ENCODE assay signal across 15 mouse cellular contexts in genomic region chr5:115333626-115334025, GRCm38 (mm10). TPM values are rescaled to one million over a fixed set of nuclear protein-coding genes. Genes with fewer than 3 reads are reported as not detected.
DNase-seq lines count a peak whose midpoint lies in the region; ATAC-seq and TF ChIP-seq lines count a peak whose summit lies in the region.
"Had no signal": no experiment of that assay in that cellular context is flagged by ENCODE, and none has a peak within 500 bp of the region (broad histone marks: within the 10 kb centered on the region; RNA-seq: fewer than 3 reads in every experiment).

No protein-coding gene starts in this region.

- TF ChIP-seq EP300 in stomach, postnatal 0 days (optimal IDR thresholded peaks at IDR 0.05): no peak
- peak; percentile 83 for TF ChIP-seq EP300 in liver, embryonic 14.5 days (IDR thresholded peaks at IDR 0.05; ENCODE audit: low read depth)

- ATAC-seq in heart, embryonic 13.5 days (ENCODE audit: extremely low read depth, insufficient number of reproducible peaks, low FRiP score, low TSS enrichment): no peak
- peak; percentile 65; the same call in 1 of the 2 replicates for ATAC-seq in stomach, embryonic 14.5 days (ENCODE audit: insufficient number of reproducible peaks, insufficient read depth, low FRiP score, low read depth)
- ATAC-seq in stomach, postnatal 0 days (ENCODE audit: low FRiP score, low TSS enrichment): no peak
- peak; percentile 94 for ATAC-seq in liver, embryonic 14.5 days (ENCODE audit: insufficient read depth)
- ATAC-seq in stomach, embryonic 15.5 days (ENCODE audit: insufficient read depth, low FRiP score, low read depth): peak; percentile 78
- ATAC-seq in cerebellum, adult (ENCODE audit: insufficient number of reproducible peaks, low FRiP score, low TSS enrichment): no peak

- TF ChIP-seq CTCF in stomach, postnatal 0 days (IDR thresholded peaks at IDR 0.05; ENCODE audit: low read depth): no peak
- TF ChIP-seq CTCF in liver, embryonic 14.5 days (IDR thresholded peaks at IDR 0.05; ENCODE audit: low read depth): no peak

- H3K27ac ChIP-seq in heart, embryonic 13.5 days (replicated peaks): peak overlapping the region; percentile 46
- H3K27ac ChIP-seq in stomach, embryonic 14.5 days (ENCODE audit: low read length): no peak overlapping the region
- H3K27ac ChIP-seq in stomach, postnatal 0 days (replicated peaks): no peak overlapping the region
- H3K27ac ChIP-seq in liver, embryonic 14.5 days: peak overlapping the region; percentile 83
- no peak overlapping the region for H3K27ac ChIP-seq in stomach, embryonic 15.5 days
- H3K27ac ChIP-seq: hindbrain, embryonic 10.5 days; kidney, embryonic 15.5 days had no signal

- peaks cover 83% of the 10 kb centered on the region for H3K36me3 ChIP-seq in heart, embryonic 13.5 days
- peaks cover 64% of the 10 kb centered on the region for H3K36me3 ChIP-seq in stomach, embryonic 14.5 days (ENCODE audit: control insufficient read depth, insufficient read depth, low read length)
- H3K36me3 ChIP-seq in stomach, postnatal 0 days (ENCODE audit: control insufficient read depth, insufficient read depth, low read length): peaks cover 25% of the 10 kb centered on the region
- peaks cover 73% of the 10 kb centered on the region for H3K36me3 ChIP-seq in liver, embryonic 14.5 days (replicated peaks; ENCODE audit: control insufficient read depth, insufficient read depth, low read depth)
- H3K36me3 ChIP-seq in stomach, embryonic 15.5 days: peaks cover 54% of the 10 kb centered on the region

- 0 out of 2 replicates have a peak overlapping the region, but pooled peaks have one; percentile 13 for H3K9ac ChIP-seq in heart, embryonic 13.5 days
- no peak overlapping the region for H3K9ac ChIP-seq in stomach, embryonic 14.5 days (replicated peaks; ENCODE audit: low read depth, low read length)
- H3K9ac ChIP-seq in stomach, postnatal 0 days (ENCODE audit: low read length): no peak overlapping the region
- H3K9ac ChIP-seq in liver, embryonic 14.5 days (replicated peaks): peak overlapping the region; percentile 46
- no peak overlapping the region for H3K9ac ChIP-seq in stomach, embryonic 15.5 days
- H3K9ac ChIP-seq: kidney, embryonic 15.5 days had no signal

- H3K4me2 ChIP-seq in heart, embryonic 13.5 days: 0 out of 2 replicates have a peak overlapping the region, but pooled peaks have one; percentile 0
- H3K4me2 ChIP-seq in stomach, embryonic 14.5 days (replicated peaks; ENCODE audit: low read depth, low read length): no peak overlapping the region
- no peak overlapping the region for H3K4me2 ChIP-seq in stomach, postnatal 0 days (replicated peaks; ENCODE audit: low read depth)
- H3K4me2 ChIP-seq in liver, embryonic 14.5 days (ENCODE audit: low read depth): peak overlapping the region; percentile 61
- H3K4me2 ChIP-seq in stomach, embryonic 15.5 days: no peak overlapping the region
- H3K4me2 ChIP-seq: kidney, embryonic 15.5 days had no signal

- no peaks in the 10 kb centered on the region for H3K9me3 ChIP-seq in heart, embryonic 13.5 days
- no peaks in the 10 kb centered on the region for H3K9me3 ChIP-seq in stomach, embryonic 14.5 days (ENCODE audit: control insufficient read depth, low read depth, low read length)
- no peaks in the 10 kb centered on the region for H3K9me3 ChIP-seq in stomach, postnatal 0 days (ENCODE audit: control insufficient read depth, low read length)
- H3K9me3 ChIP-seq in liver, embryonic 14.5 days (ENCODE audit: control insufficient read depth, low read length): no peaks in the 10 kb centered on the region
- no peaks in the 10 kb centered on the region for H3K9me3 ChIP-seq in stomach, embryonic 15.5 days
- H3K9me3 ChIP-seq: hindbrain, embryonic 10.5 days; kidney, embryonic 15.5 days had no signal

- WGBS in heart, embryonic 13.5 days: 44% methylated on average over 3 of the region's 3 CpGs
- WGBS in stomach, embryonic 14.5 days: 87% methylated on average over 3 of the region's 3 CpGs
- WGBS in stomach, postnatal 0 days: 57% methylated on average over 3 of the region's 3 CpGs
- WGBS in liver, embryonic 14.5 days (ENCODE audit: insufficient replicate concordance): 13% methylated on average over 3 of the region's 3 CpGs
- WGBS in stomach, embryonic 15.5 days: 75% methylated on average over 3 of the region's 3 CpGs

- intact Hi-C loops in heart, postnatal 10 days (cut with DNase I): no loop called here

- H3K27me3 ChIP-seq in heart, embryonic 13.5 days (replicated peaks): no peaks in the 10 kb centered on the region
- H3K27me3 ChIP-seq in stomach, embryonic 14.5 days (ENCODE audit: control insufficient read depth, insufficient read depth, low read length): no peaks in the 10 kb centered on the region
- no peaks in the 10 kb centered on the region for H3K27me3 ChIP-seq in stomach, postnatal 0 days (ENCODE audit: control insufficient read depth, insufficient read depth, low read length)
- H3K27me3 ChIP-seq in liver, embryonic 14.5 days (ENCODE audit: control insufficient read depth, insufficient read depth, low read length): no peaks in the 10 kb centered on the region
- no peaks in the 10 kb centered on the region for H3K27me3 ChIP-seq in stomach, embryonic 15.5 days (replicated peaks)
- H3K27me3 ChIP-seq: kidney, embryonic 15.5 days had no signal

- H3K4me1 ChIP-seq in heart, embryonic 13.5 days: peaks cover 50% of the 10 kb centered on the region
- peaks cover 11% of the 10 kb centered on the region for H3K4me1 ChIP-seq in stomach, embryonic 14.5 days (ENCODE audit: control insufficient read depth, insufficient read depth, low read length)
- no peaks in the 10 kb centered on the region for H3K4me1 ChIP-seq in stomach, postnatal 0 days (replicated peaks; ENCODE audit: control insufficient read depth, insufficient read depth)
- H3K4me1 ChIP-seq in liver, embryonic 14.5 days (replicated peaks; ENCODE audit: control insufficient read depth in 2 of 2, insufficient read depth in 2 of 2, low read length in 1 of 2): peaks cover 27 to 45% of the 10 kb centered on the region in 2 experiments
- peaks cover 9% of the 10 kb centered on the region for H3K4me1 ChIP-seq in stomach, embryonic 15.5 days

- no peak for DNase-seq in heart, postnatal 10 days
- no peak for DNase-seq in stomach, postnatal 0 days (ENCODE audit: low spot score)
- DNase-seq in liver, embryonic 14.5 days (ENCODE audit: low read depth in 3 of 3, low spot score in 3 of 3): peak; percentile 67 to 73 (median 70)
- DNase-seq in frontal cortex, postnatal 14 days (ENCODE audit: low spot score in 2 of 2): no peak
- DNase-seq: adrenal gland, postnatal 14 days; cerebellum, adult 9-10 months; lung, adult 2 months; right cerebral cortex, postnatal 4 days; thymus, postnatal 25 days had no signal

- H3K4me3 ChIP-seq in heart, embryonic 13.5 days: no peak overlapping the region
- H3K4me3 ChIP-seq in stomach, embryonic 14.5 days (ENCODE audit: low read depth, low read length): no peak overlapping the region
- H3K4me3 ChIP-seq in stomach, postnatal 0 days (ENCODE audit: low read depth, low read length): no peak overlapping the region
- H3K4me3 ChIP-seq in liver, embryonic 14.5 days (ENCODE audit: insufficient read depth in 1 of 2, low read depth in 2 of 2, low read length in 2 of 2): peak overlapping the region in 1 of 2 experiments; percentile 13; a peak in 1 of 4 replicates
- H3K4me3 ChIP-seq in stomach, embryonic 15.5 days (replicated peaks): no peak overlapping the region
- H3K4me3 ChIP-seq: hindbrain, embryonic 10.5 days; kidney, embryonic 15.5 days had no signal

RNA-seq across cellular contexts. Expression of gene Srsf9, which starts 6.6 kb away (rescaled TPM):
- polyA plus RNA-seq in heart, embryonic 13.5 days (2015; fragmentation: Nextera tagmentation; extraction: Ambion mirVana): 112 and 115 TPM in 2 replicates
- total RNA-seq in heart, postnatal 10 days (2021): 10 to 100 TPM; 35.5 to 39.1 TPM
- 218 and 229 TPM in 2 replicates for polyA plus RNA-seq in stomach, embryonic 14.5 days (2014; fragmentation: Nextera tagmentation; extraction: Ambion mirVana)
- polyA plus RNA-seq in stomach, postnatal 0 days (2015; fragmentation: Nextera tagmentation; extraction: Ambion mirVana): 121 and 129 TPM in 2 replicates
- 31.8 and 46.2 TPM in 2 replicates for polyA plus RNA-seq in liver, embryonic 14.5 days (2012; rRNA removed)
- polyA plus RNA-seq in liver, embryonic 14.5 days (2014; fragmentation: Nextera tagmentation; extraction: Ambion mirVana): 81.6 and 93.6 TPM in 2 replicates
- polyA plus RNA-seq in stomach, embryonic 15.5 days (2015; fragmentation: Nextera tagmentation; extraction: Ambion mirVana): 233 and 262 TPM in 2 replicates

RNA-seq across cellular contexts. Expression of gene Gatc, which starts 7.4 kb away (rescaled TPM):
- polyA plus RNA-seq in heart, embryonic 13.5 days (2015; fragmentation: Nextera tagmentation; extraction: Ambion mirVana): 22.0 and 22.8 TPM in 2 replicates
- 10 to 100 TPM; 16.7 to 18.2 TPM for total RNA-seq in heart, postnatal 10 days (2021)
- 36.0 and 37.0 TPM in 2 replicates for polyA plus RNA-seq in stomach, embryonic 14.5 days (2014; fragmentation: Nextera tagmentation; extraction: Ambion mirVana)
- polyA plus RNA-seq in stomach, postnatal 0 days (2015; fragmentation: Nextera tagmentation; extraction: Ambion mirVana): 12.9 and 14.7 TPM in 2 replicates
- 11.6 and 12.5 TPM in 2 replicates for polyA plus RNA-seq in liver, embryonic 14.5 days (2012; rRNA removed)
- polyA plus RNA-seq in liver, embryonic 14.5 days (2014; fragmentation: Nextera tagmentation; extraction: Ambion mirVana): 13.6 and 15.4 TPM in 2 replicates
- 23.0 and 26.6 TPM in 2 replicates for polyA plus RNA-seq in stomach, embryonic 15.5 days (2015; fragmentation: Nextera tagmentation; extraction: Ambion mirVana)

RNA-seq across cellular contexts. Expression of gene Triap1, which starts 7.4 kb away (rescaled TPM):
- 40.2 and 42.4 TPM in 2 replicates for polyA plus RNA-seq in heart, embryonic 13.5 days (2015; fragmentation: Nextera tagmentation; extraction: Ambion mirVana)
- 10 to 100 TPM; 23.2 to 24.3 TPM for total RNA-seq in heart, postnatal 10 days (2021)
- polyA plus RNA-seq in stomach, embryonic 14.5 days (2014; fragmentation: Nextera tagmentation; extraction: Ambion mirVana): 61.3 and 63.8 TPM in 2 replicates
- 63.3 and 65.4 TPM in 2 replicates for polyA plus RNA-seq in stomach, postnatal 0 days (2015; fragmentation: Nextera tagmentation; extraction: Ambion mirVana)
- 11.0 and 15.4 TPM in 2 replicates for polyA plus RNA-seq in liver, embryonic 14.5 days (2012; rRNA removed)
- 28.9 and 30.8 TPM in 2 replicates for polyA plus RNA-seq in liver, embryonic 14.5 days (2014; fragmentation: Nextera tagmentation; extraction: Ambion mirVana)
- 52.0 and 58.1 TPM in 2 replicates for polyA plus RNA-seq in stomach, embryonic 15.5 days (2015; fragmentation: Nextera tagmentation; extraction: Ambion mirVana)

RNA-seq across cellular contexts. Expression of gene Cox6a1, which starts 15.2 kb away (rescaled TPM):
- 1,395 and 1,520 TPM in 2 replicates for polyA plus RNA-seq in heart, embryonic 13.5 days (2015; fragmentation: Nextera tagmentation; extraction: Ambion mirVana)
- 100 to 1,000 TPM; 464 to 577 TPM for total RNA-seq in heart, postnatal 10 days (2021)
- polyA plus RNA-seq in stomach, embryonic 14.5 days (2014; fragmentation: Nextera tagmentation; extraction: Ambion mirVana): 898 and 932 TPM in 2 replicates
- polyA plus RNA-seq in stomach, postnatal 0 days (2015; fragmentation: Nextera tagmentation; extraction: Ambion mirVana): 1,431 and 1,574 TPM in 2 replicates
- 747 and 780 TPM in 2 replicates for polyA plus RNA-seq in liver, embryonic 14.5 days (2012; rRNA removed)
- 731 and 761 TPM in 2 replicates for polyA plus RNA-seq in liver, embryonic 14.5 days (2014; fragmentation: Nextera tagmentation; extraction: Ambion mirVana)
- polyA plus RNA-seq in stomach, embryonic 15.5 days (2015; fragmentation: Nextera tagmentation; extraction: Ambion mirVana): 1,002 and 1,095 TPM in 2 replicates

RNA-seq across cellular contexts. Expression of gene Dynll1, which starts 32.8 kb away (rescaled TPM):
- 1,196 and 1,415 TPM in 2 replicates for polyA plus RNA-seq in heart, embryonic 13.5 days (2015; fragmentation: Nextera tagmentation; extraction: Ambion mirVana)
- total RNA-seq in heart, postnatal 10 days (2021): 100 to 1,000 TPM; 183 to 245 TPM
- 1,629 and 1,647 TPM in 2 replicates for polyA plus RNA-seq in stomach, embryonic 14.5 days (2014; fragmentation: Nextera tagmentation; extraction: Ambion mirVana)
- polyA plus RNA-seq in stomach, postnatal 0 days (2015; fragmentation: Nextera tagmentation; extraction: Ambion mirVana): 1,661 and 1,792 TPM in 2 replicates
- polyA plus RNA-seq in liver, embryonic 14.5 days (2012; rRNA removed): 63.0 and 152 TPM in 2 replicates
- 636 and 642 TPM in 2 replicates for polyA plus RNA-seq in liver, embryonic 14.5 days (2014; fragmentation: Nextera tagmentation; extraction: Ambion mirVana)
- polyA plus RNA-seq in stomach, embryonic 15.5 days (2015; fragmentation: Nextera tagmentation; extraction: Ambion mirVana): 1,324 and 1,567 TPM in 2 replicates

Comparison
In these comparisons a context has a peak if more than half of its experiments do, and no peak if none do; other contexts are left out.
1. ATAC-seq: peak in stomach, embryonic 14.5 days (single experiment), liver, embryonic 14.5 days (single experiment) and stomach, embryonic 15.5 days (single experiment); none in heart, embryonic 13.5 days (single experiment), stomach, postnatal 0 days (single experiment) and cerebellum, adult (single experiment).
2. H3K27ac ChIP-seq: peak in heart, embryonic 13.5 days (single experiment) and liver, embryonic 14.5 days (single experiment); none in stomach, embryonic 14.5 days (single experiment), stomach, postnatal 0 days (single experiment) and stomach, embryonic 15.5 days (single experiment).
3. H3K4me2 ChIP-seq: peak in heart, embryonic 13.5 days (single experiment) and liver, embryonic 14.5 days (single experiment); none in stomach, embryonic 14.5 days (single experiment), stomach, postnatal 0 days (single experiment) and stomach, embryonic 15.5 days (single experiment).
4. H3K9ac ChIP-seq: peak in heart, embryonic 13.5 days (single experiment) and liver, embryonic 14.5 days (single experiment); none in stomach, embryonic 14.5 days (single experiment), stomach, postnatal 0 days (single experiment) and stomach, embryonic 15.5 days (single experiment).
5. DNase-seq: peak in liver, embryonic 14.5 days (3 of 3); none in heart, postnatal 10 days (0 of 2), stomach, postnatal 0 days (single experiment) and frontal cortex, postnatal 14 days (0 of 2).